Mouse (Mus musculus): ENCODE data around the gene Orc6. TPM values are rescaled to one million over a fixed set of nuclear protein-coding genes. Genes with fewer than 3 reads are reported as not detected.

Gene Orc6
- polyA plus RNA-seq, 1 experiment, result 58.9 TPM

- no peak overlapping the region for H3K4me3 ChIP-seq (replicated peaks; ENCODE audit: control insufficient read depth, low read depth, low read length)
- no peak for TF ChIP-seq CTCF (IDR thresholded peaks at IDR 0.05; ENCODE audit: control insufficient read depth, insufficient read depth, low read length)
- TF ChIP-seq POLR2A (IDR thresholded peaks at IDR 0.05; ENCODE audit: borderline replicate concordance, control insufficient read depth, low read depth, low read length), result no peak
- no peaks in the 10 kb centered on the region; the same call in 1 of the 2 replicates for H3K4me1 ChIP-seq (ENCODE audit: control insufficient read depth, insufficient read depth, low read length)
- H3K27ac ChIP-seq (ENCODE audit: control insufficient read depth, insufficient read depth, low read depth, low read length, poor library complexity), result no peak overlapping the region
- WGBS, result 77% methylated on average over 4 of the region's 4 CpGs
Measured at GRCm38 (mm10) chr8:85337681-85338080, 38.2 kb downstream of the Orc6 start.

GRCm38 (mm10) chr8:85339871-85340573, 40.6 kb downstream of the Orc6 start:
- Histone ChIP-seq H3K4me3 (replicated peaks; ENCODE audit: control insufficient read depth, low read depth, low read length) (no peak overlapping the region), H3K4me1 (ENCODE audit: control insufficient read depth, insufficient read depth, low read length) (no peaks in the 10 kb centered on the region; the same call in 1 of the 2 replicates), H3K27ac (ENCODE audit: control insufficient read depth, insufficient read depth, low read depth, low read length, poor library complexity) (no peak overlapping the region)
- 92% methylated on average over 5 of the region's 5 CpGs for WGBS
- TF ChIP-seq POLR2A (IDR thresholded peaks at IDR 0.05; ENCODE audit: borderline replicate concordance, control insufficient read depth, low read depth, low read length) (no peak), CTCF (IDR thresholded peaks at IDR 0.05; ENCODE audit: control insufficient read depth, insufficient read depth, low read length) (no peak)

GRCm38 (mm10) chr8:85353287-85353686, 53.9 kb downstream of the Orc6 start:
- 92% methylated on average over 4 of the region's 4 CpGs for WGBS
- no peak for TF ChIP-seq CTCF (IDR thresholded peaks at IDR 0.05; ENCODE audit: control insufficient read depth, insufficient read depth, low read length)
- no peak for TF ChIP-seq POLR2A (IDR thresholded peaks at IDR 0.05; ENCODE audit: borderline replicate concordance, control insufficient read depth, low read depth, low read length)
- no peak overlapping the region for H3K4me3 ChIP-seq (replicated peaks; ENCODE audit: control insufficient read depth, low read depth, low read length)

More at GRCm38 (mm10) chr8:85353287-85353686, 53.9 kb downstream of the Orc6 start:
- Histone ChIP-seq H3K27ac (ENCODE audit: control insufficient read depth, insufficient read depth, low read depth, low read length, poor library complexity) (no peak overlapping the region), H3K4me1 (ENCODE audit: control insufficient read depth, insufficient read depth, low read length) (no peaks in the 10 kb centered on the region)

Other genes with a start within 250 kb of the Orc6 start
- 4.1 and 14.3 TPM in 2 replicates for gene Fbxw9, start 239.6 kb upstream of the Orc6 start, polyA plus RNA-seq (2011; ENCODE audit: insufficient read depth, insufficient read length, low replicate concordance, missing spikeins)
- gene Gm5741, start 231.7 kb upstream of the Orc6 start, polyA plus RNA-seq (2011; ENCODE audit: insufficient read depth, insufficient read length, low replicate concordance, missing spikeins), result 4.3 TPM in 1 of 2 replicates, not detected in the other
- gene Dhps, start 227.9 kb upstream of the Orc6 start, polyA plus RNA-seq (2011; ENCODE audit: insufficient read depth, insufficient read length, low replicate concordance, missing spikeins), result 31.0 and 39.6 TPM in 2 replicates
- gene Wdr83os, start 218.9 kb upstream of the Orc6 start, polyA plus RNA-seq (2011; ENCODE audit: insufficient read depth, insufficient read length, low replicate concordance, missing spikeins), result 26.9 and 42.0 TPM in 2 replicates
- gene Wdr83, start 218.3 kb upstream of the Orc6 start, polyA plus RNA-seq (2011; ENCODE audit: insufficient read depth, insufficient read length, low replicate concordance, missing spikeins), result 57.4 and 100 TPM in 2 replicates
- gene Man2b1, start 216.4 kb upstream of the Orc6 start, polyA plus RNA-seq (2011; ENCODE audit: insufficient read depth, insufficient read length, low replicate concordance, missing spikeins), result 19.2 and 64.3 TPM in 2 replicates
- not detected in 2 replicates for gene Zfp791, start 176.5 kb upstream of the Orc6 start, polyA plus RNA-seq (2011; ENCODE audit: insufficient read depth, insufficient read length, low replicate concordance, missing spikeins)
- not detected in 2 replicates for gene Cks1brt, start 147.7 kb upstream of the Orc6 start, polyA plus RNA-seq (2011; ENCODE audit: insufficient read depth, insufficient read length, low replicate concordance, missing spikeins)
- not detected in 2 replicates for gene Olfr371, start 73.6 kb upstream of the Orc6 start, polyA plus RNA-seq (2011; ENCODE audit: insufficient read depth, insufficient read length, low replicate concordance, missing spikeins)
- 22.3 and 37.8 TPM in 2 replicates for gene Vps35, start 170 bp downstream of the Orc6 start, polyA plus RNA-seq (2011; ENCODE audit: insufficient read depth, insufficient read length, low replicate concordance, missing spikeins)
- 15.5 and 27.1 TPM in 2 replicates for gene Mylk3, start 86.7 kb downstream of the Orc6 start, polyA plus RNA-seq (2011; ENCODE audit: insufficient read depth, insufficient read length, low replicate concordance, missing spikeins)
- 7.5 and 13.8 TPM in 2 replicates for gene 4921524J17Rik, start 133.2 kb downstream of the Orc6 start, polyA plus RNA-seq (2011; ENCODE audit: insufficient read depth, insufficient read length, low replicate concordance, missing spikeins)
- 0.52 and 4.0 TPM in 2 replicates for gene Gpt2, start 192.9 kb downstream of the Orc6 start, polyA plus RNA-seq (2011; ENCODE audit: insufficient read depth, insufficient read length, low replicate concordance, missing spikeins)

Measured in bone marrow, adult 2 months (tissue).